Mouse (Mus musculus): Measurements from ENCODE around the gene Rpl27a.

DNA sequence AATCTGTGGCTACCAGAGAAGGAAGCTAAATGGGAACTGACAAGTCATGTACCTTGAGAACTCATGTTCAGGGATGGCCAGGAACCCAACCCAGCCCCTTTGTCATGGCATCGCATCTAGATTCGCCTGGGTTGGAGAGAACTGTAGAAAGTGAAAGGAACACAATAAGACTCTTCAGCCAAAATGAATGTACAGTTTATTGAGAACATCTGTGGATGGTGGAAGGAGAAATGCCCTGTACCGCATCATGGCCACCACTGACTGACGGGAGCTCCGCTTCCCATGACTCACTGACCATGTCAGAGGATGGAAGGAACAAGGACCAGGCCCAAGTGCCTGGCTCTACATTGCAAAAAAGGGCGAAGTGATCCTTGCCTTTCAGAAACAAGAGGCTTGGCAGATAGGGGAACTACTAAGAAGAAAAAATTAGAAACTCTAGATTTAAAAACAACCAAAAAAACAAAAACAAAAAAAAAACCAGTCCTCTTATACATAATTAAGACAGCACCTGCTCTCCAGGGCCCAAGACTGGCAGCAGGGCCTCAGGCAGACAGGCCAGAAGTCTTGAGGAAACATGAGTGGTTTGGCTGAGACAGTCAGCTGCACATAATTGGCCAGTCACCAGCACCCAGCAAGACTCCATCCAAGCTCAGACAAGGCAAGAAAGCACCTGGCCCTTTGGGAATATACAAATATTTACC lies 4.9 kb downstream of the Rpl27a start:
- no peak for TF ChIP-seq CTCF (IDR thresholded peaks at IDR 0.05; ENCODE audit: low read depth)
- no peak for TF ChIP-seq EP300 (IDR thresholded peaks at IDR 0.05; ENCODE audit: low read depth)

All from liver, embryonic 14.5 days (tissue).